Mouse (Mus musculus) cortical plate, adult 2 months (tissue): Measurements from ENCODE around the gene Ddx50.

Source experiments
- CTCF ChIP-seq: fragments of 200-500 bp; IDR thresholded peaks from 2 replicates; pipeline ENCODE4 v1.5.1; 2011; ENCODE audit warnings: mild to moderate bottlenecking, control low read depth, low read length; ENCODE audit not compliant: insufficient read depth; ENCODE audit errors: extremely low read depth
- POLR2A ChIP-seq: fragments of 200-500 bp; IDR thresholded peaks from 2 replicates; pipeline ENCODE4 v1.6.1; 2011; ENCODE audit warnings: mild to moderate bottlenecking, low read length, control low read depth; ENCODE audit not compliant: insufficient read depth; ENCODE audit errors: extremely low read depth

DNA sequence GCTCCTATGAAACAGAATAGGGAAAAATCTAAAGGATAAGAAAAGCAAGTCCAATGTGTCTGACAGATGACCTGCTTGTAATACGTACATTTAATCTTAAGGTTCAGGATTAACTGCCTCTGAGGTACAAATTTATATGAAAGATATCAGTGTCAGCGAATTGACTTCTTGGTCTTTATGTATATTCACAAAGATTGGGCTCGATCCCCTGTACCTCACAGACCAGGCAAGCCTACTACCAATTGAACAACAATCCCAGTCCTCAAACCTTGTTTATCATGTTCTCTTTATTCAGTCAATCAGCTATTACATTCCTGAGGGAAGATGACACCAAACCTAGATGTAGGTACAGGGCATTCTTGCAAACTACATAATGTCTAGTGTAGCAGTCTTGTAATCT lies 943 bp upstream of the Ddx50 start:
- TF ChIP-seq CTCF (no peak), POLR2A (no peak)
